Mouse (Mus musculus) intestine, embryonic 14.5 days (tissue): ENCODE results near the gene Psmb1. TPM values are rescaled to one million over a fixed set of nuclear protein-coding genes. Genes with fewer than 3 reads are reported as not detected.
"Not testable (repeated sequence)": the region's sequence is repeated elsewhere in the genome, so short reads cannot be mapped to it uniquely, and the experiment has no call there.

Experiments used
- ATAC-seq: fragments of 200-750 bp; cut with Nextera tagmentation; replicated peaks from 2 replicates; pipeline ENCODE4 v1.8.0; 2017; ENCODE audit warnings: low read depth, moderate number of reproducible peaks, moderate TSS enrichment, moderate library complexity; ENCODE audit not compliant: low FRiP score, low TSS enrichment
- DNase-seq: peaks from one replicate; pipeline ENCODE4 v3.0.0-alpha.2; 2018; ENCODE audit warnings: low spot score
- H3K27ac ChIP-seq: fragments of 300-500 bp; sonication (generic); 2 replicates; pipeline ENCODE4 v1.5.1; 2014; ENCODE audit warnings: low read depth, mild to moderate bottlenecking, control low read depth
- H3K27me3 ChIP-seq: fragments of 300-500 bp; sonication (generic); replicated peaks from 2 replicates; pipeline ENCODE4 v1.6.1; 2014; ENCODE audit warnings: low read length, control low read depth; ENCODE audit not compliant: control insufficient read depth, insufficient read depth
- H3K36me3 ChIP-seq: fragments of 300-500 bp; sonication (generic); 2 replicates; pipeline ENCODE4 v1.6.1; 2014; ENCODE audit warnings: low read length, control low read depth; ENCODE audit not compliant: control insufficient read depth, insufficient read depth
- H3K4me1 ChIP-seq: fragments of 300-500 bp; sonication (generic); replicated peaks from 2 replicates; pipeline ENCODE4 v1.6.1; 2014; ENCODE audit warnings: low read length, control low read depth, mixed read lengths; ENCODE audit not compliant: control insufficient read depth, insufficient read depth
- H3K4me2 ChIP-seq: fragments of 300-500 bp; sonication (generic); 2 replicates; pipeline ENCODE4 v1.6.1; 2014; ENCODE audit warnings: low read length
- H3K4me3 ChIP-seq: fragments of 300-500 bp; sonication (generic); 2 replicates; pipeline ENCODE4 v1.5.1; 2014; ENCODE audit warnings: low read depth, low read length, control low read depth, mixed read lengths
- H3K9ac ChIP-seq: fragments of 300-500 bp; sonication (generic); 2 replicates; pipeline ENCODE4 v1.6.1; 2014; ENCODE audit warnings: mild to moderate bottlenecking, low read length
- H3K9me3 ChIP-seq: fragments of 300-500 bp; sonication (generic); 2 replicates; pipeline ENCODE4 v1.6.1; 2016; ENCODE audit warnings: low read length, control low read depth; ENCODE audit not compliant: control insufficient read depth
- WGBS: fragments of 180-500 bp; shearing (Covaris S2); extraction: QIAGEN DNeasy Blood & Tissue Kit; methylation state at CpG from one replicate; pipeline ENCODE4 v1.1.7; 2014; 5-methylcytosine and 5-hydroxymethylcytosine counted together
- polyA plus RNA-seq: library from polyadenylated mRNA; unstranded; fragments of >200 nt; fragmentation: Nextera tagmentation; extraction: Ambion mirVana; gene quantifications from 2 replicates; pipeline ENCODE4 v1.2.1, GENCODE M21; 2014

Gene Psmb1
- polyA plus RNA-seq, 1 experiment from 2014 or later, result 265 TPM

DNA sequence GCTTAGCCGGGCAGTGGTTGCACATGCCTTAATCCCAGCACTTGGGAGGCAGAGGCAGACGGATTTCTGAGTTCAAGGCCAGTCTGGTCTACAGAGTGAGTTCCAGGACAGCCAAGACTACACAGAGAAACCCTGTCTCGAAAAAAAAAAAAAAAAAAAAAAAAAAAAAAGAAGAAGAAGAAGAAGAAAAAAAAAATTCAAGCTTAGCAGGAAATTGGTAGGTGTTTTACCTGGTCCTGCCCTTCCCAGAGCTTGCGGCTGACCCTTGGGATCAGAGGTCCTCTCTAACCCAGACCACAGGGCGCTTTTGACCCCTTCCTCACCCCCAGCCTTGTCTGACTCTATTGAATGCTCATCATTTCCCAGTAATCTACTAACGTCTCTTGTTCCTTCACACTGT lies 50.4 kb downstream of the Psmb1 start:
- not testable (repeated sequence) for H3K4me3 ChIP-seq, H3K4me1 ChIP-seq, H3K27ac ChIP-seq, H3K9me3 ChIP-seq, H3K9ac ChIP-seq, DNase-seq, ATAC-seq, H3K27me3 ChIP-seq, H3K4me2 ChIP-seq, H3K36me3 ChIP-seq
- WGBS, result 70% methylated on average over 6 of the region's 6 CpGs

GRCm38 (mm10) chr17:15447831-15448230 lies 51.7 kb downstream of the Psmb1 start:
- Histone ChIP-seq H3K4me2 (no peak overlapping the region), H3K27me3 (no peaks in the 10 kb centered on the region), H3K36me3 (no peaks in the 10 kb centered on the region), H3K9ac (no peak overlapping the region), H3K9me3 (no peaks in the 10 kb centered on the region), H3K4me3 (no peak overlapping the region), H3K4me1 (no peaks in the 10 kb centered on the region), H3K27ac (no peak overlapping the region)
- DNase-seq, result no peak
- WGBS, result 75% methylated on average over 5 of the region's 5 CpGs
- no peak for ATAC-seq

DNA sequence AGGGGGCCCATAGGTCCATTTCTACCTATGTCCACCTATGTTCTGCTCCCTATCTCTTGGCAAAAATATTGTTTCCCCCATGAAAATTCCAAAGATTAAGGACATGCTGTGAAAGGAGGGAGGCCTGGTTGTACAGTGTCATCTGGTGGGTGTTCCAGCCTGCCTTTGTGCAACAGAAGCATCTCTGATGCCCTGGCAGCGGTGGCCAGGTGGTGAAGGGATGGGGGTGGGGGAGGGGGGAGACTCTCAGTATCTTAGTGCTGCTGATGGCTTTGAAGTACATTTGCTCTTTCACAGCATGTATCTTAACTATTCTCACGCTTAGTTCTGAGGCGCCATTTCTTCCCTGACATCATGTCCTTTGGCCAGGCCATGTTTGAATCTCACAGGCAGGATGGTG lies 54.1 kb downstream of the Psmb1 start:
- H3K4me3 ChIP-seq, result no peak overlapping the region
- H3K4me2 ChIP-seq, result no peak overlapping the region
- H3K27ac ChIP-seq, result no peak overlapping the region
- no peaks in the 10 kb centered on the region for H3K27me3 ChIP-seq
- DNase-seq (no peak), ATAC-seq (no peak)
- H3K36me3 ChIP-seq, result no peaks in the 10 kb centered on the region
- no peak overlapping the region for H3K9ac ChIP-seq
- H3K4me1 ChIP-seq, result peaks cover 6% of the 10 kb centered on the region
- 72% methylated on average over 3 of the region's 3 CpGs for WGBS
- H3K9me3 ChIP-seq, result no peaks in the 10 kb centered on the region

GRCm38 (mm10) chr17:15440463-15441121 lies 59.0 kb downstream of the Psmb1 start:
- H3K9me3 ChIP-seq, result no peaks in the 10 kb centered on the region
- no peak overlapping the region for H3K27ac ChIP-seq
- H3K4me3 ChIP-seq, result no peak overlapping the region

GRCm38 (mm10) chr17:15440067-15440462 lies 59.5 kb downstream of the Psmb1 start:
- Histone ChIP-seq H3K9me3 (no peaks in the 10 kb centered on the region), H3K27ac (no peak overlapping the region), H3K4me1 (peaks cover 10% of the 10 kb centered on the region), H3K36me3 (no peaks in the 10 kb centered on the region), H3K9ac (no peak overlapping the region), H3K4me3 (no peak overlapping the region), H3K4me2 (no peak overlapping the region; the same call in 1 of the 2 replicates), H3K27me3 (no peaks in the 10 kb centered on the region)
- WGBS, result 45% methylated on average over 8 of the region's 8 CpGs
- DNase-seq (no peak), ATAC-seq (no peak)

More at GRCm38 (mm10) chr17:15440463-15441121, 59.0 kb downstream of the Psmb1 start:
- no peaks in the 10 kb centered on the region for H3K27me3 ChIP-seq
- DNase-seq, result peak; percentile 66
- no peaks in the 10 kb centered on the region for H3K36me3 ChIP-seq
- 10% methylated on average over 11 of the region's 11 CpGs for WGBS
- H3K9ac ChIP-seq, result no peak overlapping the region
- H3K4me1 ChIP-seq, result peaks cover 10% of the 10 kb centered on the region
- H3K4me2 ChIP-seq, result peak overlapping the region; percentile 33
- peak; percentile 75 for ATAC-seq

- Histone ChIP-seq H3K36me3 (peaks cover 30% of the 10 kb centered on the region), H3K4me3 (no peak overlapping the region), H3K27me3 (no peaks in the 10 kb centered on the region), H3K4me2 (no peak overlapping the region), H3K27ac (no peak overlapping the region), H3K4me1 (no peaks in the 10 kb centered on the region), H3K9ac (no peak overlapping the region), H3K9me3 (no peaks in the 10 kb centered on the region)
- DNase-seq (no peak), ATAC-seq (no peak)
- 82% methylated on average over 3 of the region's 3 CpGs for WGBS
Observed at GRCm38 (mm10) chr17:15434748-15435147, 64.8 kb downstream of the Psmb1 start.

GRCm38 (mm10) chr17:15432036-15432435 lies 67.5 kb downstream of the Psmb1 start:
- no peak for DNase-seq
- H3K4me3 ChIP-seq, result no peak overlapping the region

GRCm38 (mm10) chr17:15431551-15431950 lies 68.0 kb downstream of the Psmb1 start:
- Histone ChIP-seq H3K9ac (no peak overlapping the region), H3K27ac (no peak overlapping the region), H3K9me3 (no peaks in the 10 kb centered on the region), H3K36me3 (peaks cover 60% of the 10 kb centered on the region), H3K27me3 (no peaks in the 10 kb centered on the region), H3K4me3 (no peak overlapping the region), H3K4me2 (no peak overlapping the region), H3K4me1 (no peaks in the 10 kb centered on the region)
- ATAC-seq (no peak), DNase-seq (no peak)
- WGBS, result 91% methylated on average over 4 of the region's 4 CpGs

More at GRCm38 (mm10) chr17:15432036-15432435, 67.5 kb downstream of the Psmb1 start:
- Histone ChIP-seq H3K4me1 (no peaks in the 10 kb centered on the region), H3K27me3 (no peaks in the 10 kb centered on the region), H3K9me3 (no peaks in the 10 kb centered on the region), H3K36me3 (peaks cover 55% of the 10 kb centered on the region), H3K4me2 (no peak overlapping the region), H3K9ac (no peak overlapping the region), H3K27ac (no peak overlapping the region)
- 76% methylated on average over 3 of the region's 3 CpGs for WGBS
- ATAC-seq, result no peak

DNA sequence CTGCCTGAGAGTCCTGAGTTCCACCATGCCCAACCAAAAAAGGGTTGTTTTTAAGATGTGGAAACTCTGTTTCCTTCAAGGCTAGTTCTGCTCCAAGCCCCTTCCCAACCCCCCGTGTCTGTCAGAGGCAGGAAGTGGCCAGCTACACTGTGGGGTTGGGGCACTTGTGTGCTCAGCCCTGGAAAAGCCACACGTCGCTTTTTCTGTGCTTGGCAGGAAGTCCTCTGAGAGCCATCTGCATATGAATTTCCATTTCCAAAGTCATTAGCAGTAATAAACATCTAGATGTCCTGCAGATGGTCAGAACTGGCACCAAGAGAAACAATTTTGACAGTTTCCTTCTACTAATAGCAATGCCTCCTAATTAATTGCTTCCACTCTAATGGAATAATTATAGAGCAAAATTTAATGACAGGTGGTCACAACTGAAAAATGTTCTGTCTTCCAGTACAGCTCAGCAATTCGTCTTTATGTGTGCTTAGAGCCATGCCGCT lies 68.5 kb downstream of the Psmb1 start:
- Histone ChIP-seq H3K4me3 (no peak overlapping the region), H3K9ac (no peak overlapping the region), H3K9me3 (no peaks in the 10 kb centered on the region), H3K27ac (no peak overlapping the region), H3K36me3 (peaks cover 62% of the 10 kb centered on the region), H3K4me1 (no peaks in the 10 kb centered on the region), H3K4me2 (no peak overlapping the region), H3K27me3 (no peaks in the 10 kb centered on the region)
- ATAC-seq, result no peak
- no peak for DNase-seq
- 51% methylated on average over 5 of the region's 5 CpGs for WGBS
